8 mouse cellular contexts compared by ENCODE assay signal in the genomic region with DNA sequence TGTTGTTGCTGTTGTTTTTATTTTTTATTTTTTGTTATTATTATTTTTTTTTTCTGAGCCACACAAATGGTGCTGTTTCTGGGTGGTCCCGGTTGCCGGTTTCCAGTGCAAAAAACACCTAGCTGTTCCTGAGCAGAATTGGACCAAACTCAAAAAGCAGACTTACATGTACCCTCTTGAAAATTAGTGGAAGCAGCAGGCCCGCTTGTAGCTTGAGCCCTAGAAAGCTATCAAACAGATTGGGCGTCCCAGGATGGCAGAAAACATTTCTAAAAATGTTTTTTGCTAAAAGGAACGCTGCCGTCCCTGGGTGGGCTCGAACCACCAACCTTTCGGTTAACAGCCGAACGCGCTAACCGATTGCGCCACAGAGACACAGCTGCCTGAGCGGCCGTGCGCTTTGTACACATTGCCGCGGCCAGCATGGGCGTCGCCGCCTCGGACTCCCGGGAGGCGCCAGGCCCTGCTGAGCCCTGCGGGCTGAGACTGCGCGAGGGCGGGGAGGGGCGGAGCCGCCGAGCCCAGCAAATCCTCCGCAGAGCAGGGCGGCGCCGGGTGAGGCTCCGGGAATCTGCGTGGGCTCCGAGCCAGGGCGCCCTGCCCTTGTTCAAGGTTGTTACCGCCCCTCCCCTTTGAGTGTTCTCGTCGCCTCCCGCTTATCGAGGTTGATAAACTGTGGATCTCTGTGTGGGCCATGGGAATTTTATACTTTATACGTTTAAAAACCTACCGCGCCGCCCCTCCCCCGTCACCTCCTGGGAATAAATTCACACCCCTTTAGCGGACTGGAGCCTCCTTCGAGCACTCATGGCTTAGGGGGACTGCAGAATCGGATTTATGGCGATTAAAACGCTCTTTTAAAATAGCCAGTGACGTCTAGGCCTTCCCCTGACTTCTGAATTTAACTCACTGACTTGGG. TPM values are rescaled to one million over a fixed set of nuclear protein-coding genes. Genes with fewer than 3 reads are reported as not detected.
DNase-seq lines count a peak whose midpoint lies in the region; ATAC-seq and TF ChIP-seq lines count a peak whose summit lies in the region.

No protein-coding gene starts in this region.

- peak; percentile 95 for ATAC-seq in cerebellum, adult (ENCODE audit: insufficient number of reproducible peaks, low FRiP score, low TSS enrichment)
- peak; percentile 99 for ATAC-seq in forebrain, embryonic 13.5 days
- ATAC-seq in liver, postnatal 0 days: peak; percentile 100
- ATAC-seq in neural tube, embryonic 14.5 days (ENCODE audit: low read depth): peak; percentile 98

- peak overlapping the region; percentile 81 for H3K4me3 ChIP-seq in ES-Bruce4 (ENCODE audit: low read depth, low read length)
- peak overlapping the region; percentile 49 for H3K4me3 ChIP-seq in forebrain, embryonic 13.5 days
- peak overlapping the region; percentile 51 for H3K4me3 ChIP-seq in liver, postnatal 0 days (ENCODE audit: low read depth, low read length)
- H3K4me3 ChIP-seq in neural tube, embryonic 14.5 days (ENCODE audit: low read depth, low read length): peak overlapping the region; percentile 43

- intact Hi-C loops in heart, postnatal 10 days (cut with DNase I): loop anchor here (1.0 to 5.0 kb wide), 2 partner anchors 45 to 177 kb away; a partner anchor contains a TSS

- H3K4me2 ChIP-seq in forebrain, embryonic 13.5 days: peak overlapping the region; percentile 56
- H3K4me2 ChIP-seq in liver, postnatal 0 days (ENCODE audit: low read depth, low read length): peak overlapping the region; percentile 73
- H3K4me2 ChIP-seq in neural tube, embryonic 14.5 days (ENCODE audit: low read depth, low read length): peak overlapping the region; percentile 42

- no peaks in the 10 kb centered on the region for H3K4me1 ChIP-seq in ES-Bruce4 (ENCODE audit: control insufficient read depth, insufficient read depth, low read length)
- peaks cover 12% of the 10 kb centered on the region for H3K4me1 ChIP-seq in forebrain, embryonic 13.5 days
- H3K4me1 ChIP-seq in liver, postnatal 0 days (ENCODE audit: insufficient read depth): peaks cover 6% of the 10 kb centered on the region; the same call in 1 of the 2 replicates
- no peaks in the 10 kb centered on the region for H3K4me1 ChIP-seq in neural tube, embryonic 14.5 days (ENCODE audit: control insufficient read depth, insufficient read depth, low read length)

- H3K36me3 ChIP-seq in ES-Bruce4 (ENCODE audit: control insufficient read depth, insufficient read depth, low read length, poor library complexity, severe bottlenecking): no peaks in the 10 kb centered on the region
- H3K36me3 ChIP-seq in forebrain, embryonic 13.5 days (ENCODE audit: poor library complexity, severe bottlenecking): no peaks in the 10 kb centered on the region
- no peaks in the 10 kb centered on the region for H3K36me3 ChIP-seq in liver, postnatal 0 days (replicated peaks; ENCODE audit: insufficient read depth, low read length)
- no peaks in the 10 kb centered on the region for H3K36me3 ChIP-seq in neural tube, embryonic 14.5 days (ENCODE audit: control insufficient read depth, insufficient read depth, low read length)

- peak overlapping the region; percentile 57 for H3K9ac ChIP-seq in ES-Bruce4 (ENCODE audit: low read depth, poor library complexity, severe bottlenecking)
- peak overlapping the region; percentile 62 for H3K9ac ChIP-seq in forebrain, embryonic 13.5 days
- H3K9ac ChIP-seq in liver, postnatal 0 days (replicated peaks): peak overlapping the region; percentile 56
- H3K9ac ChIP-seq in neural tube, embryonic 14.5 days (replicated peaks; ENCODE audit: low read depth, low read length): peak overlapping the region; percentile 30

- 2% methylated on average over 55 of the region's 55 CpGs for WGBS in forebrain, embryonic 13.5 days
- WGBS in large intestine, adult 2 months: 2% methylated on average over 55 of the region's 55 CpGs
- 3% methylated on average over 53 of the region's 55 CpGs for WGBS in liver, postnatal 0 days (ENCODE audit: insufficient replicate concordance)
- WGBS in neural tube, embryonic 14.5 days: 3% methylated on average over 55 of the region's 55 CpGs

- TF ChIP-seq EP300 in ES-Bruce4 (IDR thresholded peaks at IDR 0.05; ENCODE audit: insufficient read depth, low read depth, low read length): 0 out of 2 replicates have a peak, but pooled peaks have one; percentile 33
- no peak; the same call in 1 of the 2 replicates for TF ChIP-seq EP300 in liver, postnatal 0 days (IDR thresholded peaks at IDR 0.05; ENCODE audit: low read depth)

- no peaks in the 10 kb centered on the region for H3K9me3 ChIP-seq in ES-Bruce4 (replicated peaks; ENCODE audit: control insufficient read depth, insufficient read depth, low read length, poor library complexity, severe bottlenecking)
- H3K9me3 ChIP-seq in forebrain, embryonic 13.5 days (replicated peaks): no peaks in the 10 kb centered on the region
- H3K9me3 ChIP-seq in liver, postnatal 0 days (ENCODE audit: low read length): no peaks in the 10 kb centered on the region
- H3K9me3 ChIP-seq in neural tube, embryonic 14.5 days (ENCODE audit: control insufficient read depth, low read length): no peaks in the 10 kb centered on the region

- H3K27me3 ChIP-seq in ES-Bruce4 (ENCODE audit: control insufficient read depth, insufficient read depth, low read length, poor library complexity, severe bottlenecking): no peaks in the 10 kb centered on the region
- H3K27me3 ChIP-seq in forebrain, embryonic 13.5 days: no peaks in the 10 kb centered on the region
- H3K27me3 ChIP-seq in liver, postnatal 0 days (ENCODE audit: insufficient read depth, low read length): no peaks in the 10 kb centered on the region
- H3K27me3 ChIP-seq in neural tube, embryonic 14.5 days (ENCODE audit: control insufficient read depth, insufficient read depth, low read length): no peaks in the 10 kb centered on the region

- peak overlapping the region; percentile 60 for H3K27ac ChIP-seq in ES-Bruce4 (ENCODE audit: insufficient read depth, low read length)
- peak overlapping the region; percentile 85 for H3K27ac ChIP-seq in forebrain, embryonic 13.5 days
- H3K27ac ChIP-seq in liver, postnatal 0 days (ENCODE audit: low read depth): peak overlapping the region; percentile 82
- H3K27ac ChIP-seq in neural tube, embryonic 14.5 days (ENCODE audit: low read depth, low read length): peak overlapping the region; percentile 72

- TF ChIP-seq POLR2A in ES-Bruce4 (IDR thresholded peaks at IDR 0.05; ENCODE audit: insufficient read depth, low read length): no peak

- peak; percentile 99 to 100 for DNase-seq in heart, postnatal 10 days
- DNase-seq in large intestine, adult 2 months (ENCODE audit: low read depth, low spot score): peak; percentile 82
- peak; percentile 98 for DNase-seq in liver, postnatal 0 days
- peak; percentile 98 for DNase-seq in testis, postnatal 10 days (ENCODE audit: low spot score)

- TF ChIP-seq CTCF in ES-Bruce4 (IDR thresholded peaks at IDR 0.05; ENCODE audit: low read depth, low read length): no peak
- TF ChIP-seq CTCF in liver, postnatal 0 days (IDR thresholded peaks at IDR 0.05; ENCODE audit: low read depth): no peak

RNA-seq across cellular contexts. Expression of a gene that starts 35.6 kb away (rescaled TPM):
- polyA plus RNA-seq in ES-Bruce4 (2011; ENCODE audit: insufficient read depth, insufficient read length, low read depth, missing spikeins): 1.2 TPM in 1 of 2 replicates, not detected in the other
- polyA plus RNA-seq in forebrain, embryonic 13.5 days (2015; fragmentation: Nextera tagmentation; extraction: Ambion mirVana): 5.2 and 7.5 TPM in 2 replicates
- total RNA-seq in heart, postnatal 10 days (2021): 10 to 100 TPM; 10.1 to 12.0 TPM
- polyA plus RNA-seq in large intestine, adult 2 months (2012; rRNA removed): 15.7 and 15.9 TPM in 2 replicates
- polyA plus RNA-seq in liver, postnatal 0 days (2015; fragmentation: Nextera tagmentation; extraction: Ambion mirVana): 68.2 and 69.3 TPM in 2 replicates
- 11.0 and 13.3 TPM in 2 replicates for polyA plus RNA-seq in neural tube, embryonic 14.5 days (2014; fragmentation: Nextera tagmentation; extraction: Ambion mirVana)

RNA-seq across cellular contexts. Expression of a gene that starts 44.7 kb away (rescaled TPM):
- polyA plus RNA-seq in ES-Bruce4 (2011; ENCODE audit: insufficient read depth, insufficient read length, low read depth, missing spikeins): 110 and 114 TPM in 2 replicates
- 1,631 and 1,827 TPM in 2 replicates for polyA plus RNA-seq in forebrain, embryonic 13.5 days (2015; fragmentation: Nextera tagmentation; extraction: Ambion mirVana)
- total RNA-seq in heart, postnatal 10 days (2021): 100 to 1,000 TPM; 174 to 190 TPM
- polyA plus RNA-seq in large intestine, adult 2 months (2012; rRNA removed): 30.2 and 35.8 TPM in 2 replicates
- 421 and 439 TPM in 2 replicates for polyA plus RNA-seq in liver, postnatal 0 days (2015; fragmentation: Nextera tagmentation; extraction: Ambion mirVana)
- polyA plus RNA-seq in neural tube, embryonic 14.5 days (2014; fragmentation: Nextera tagmentation; extraction: Ambion mirVana): 766 and 814 TPM in 2 replicates

RNA-seq across cellular contexts. Expression of a gene that starts 44.8 kb away (rescaled TPM):
- 63.8 and 65.9 TPM in 2 replicates for polyA plus RNA-seq in ES-Bruce4 (2011; ENCODE audit: insufficient read depth, insufficient read length, low read depth, missing spikeins)
- polyA plus RNA-seq in forebrain, embryonic 13.5 days (2015; fragmentation: Nextera tagmentation; extraction: Ambion mirVana): 54.8 and 61.1 TPM in 2 replicates
- total RNA-seq in heart, postnatal 10 days (2021): 10 to 100 TPM; 19.1 to 23.6 TPM
- polyA plus RNA-seq in large intestine, adult 2 months (2012; rRNA removed): 6.8 and 10.2 TPM in 2 replicates
- polyA plus RNA-seq in liver, postnatal 0 days (2015; fragmentation: Nextera tagmentation; extraction: Ambion mirVana): 11.7 and 12.4 TPM in 2 replicates
- polyA plus RNA-seq in neural tube, embryonic 14.5 days (2014; fragmentation: Nextera tagmentation; extraction: Ambion mirVana): 68.5 and 71.3 TPM in 2 replicates

Comparison
In these comparisons a context has a peak if more than half of its experiments do, and no peak if none do; other contexts are left out.
1. Peak in every context shown above with its lines: DNase-seq, ATAC-seq, H3K4me3 ChIP-seq and H3K27ac ChIP-seq.